Mouse (Mus musculus) G1E (cell line): ENCODE data around the gene Rpl38. TPM values are rescaled to one million over a fixed set of nuclear protein-coding genes. Genes with fewer than 3 reads are reported as not detected.

Experiments
- ATAC-seq: 2 replicates; pipeline ENCODE4 v1.8.0; 2016; ENCODE audit warnings: mild to moderate bottlenecking; ENCODE audit not compliant: insufficient number of reproducible peaks, poor library complexity, low FRiP score, severe bottlenecking; ENCODE audit errors: extremely low read depth
- DNase-seq: peaks from one replicate; pipeline ENCODE4 v3.0.0; 2012; ENCODE audit warnings: low spot score
- H3K27me3 ChIP-seq: 2 replicates; pipeline ENCODE4 v1.6.1; 2012; ENCODE audit warnings: mild to moderate bottlenecking, low read length, inconsistent platforms; ENCODE audit not compliant: insufficient read depth
- H3K36me3 ChIP-seq: replicated peaks from 2 replicates; pipeline ENCODE3; 2012; ENCODE audit warnings: mild to moderate bottlenecking, inconsistent platforms
- H3K4me1 ChIP-seq: 2 replicates; pipeline ENCODE4 v1.6.1; 2012; ENCODE audit warnings: low read depth, low read length, inconsistent platforms, mixed read lengths; ENCODE audit not compliant: insufficient read depth
- H3K4me3 ChIP-seq: 2 replicates; pipeline ENCODE4 v1.5.1; 2012; ENCODE audit warnings: low read depth, mild to moderate bottlenecking, inconsistent platforms, low read length, moderate library complexity, mixed read lengths
- H3K9me3 ChIP-seq: replicated peaks from 2 replicates; pipeline ENCODE4 v1.6.1; 2012; ENCODE audit warnings: inconsistent platforms
- TAL1 ChIP-seq: conservative IDR thresholded peaks from 2 replicates; pipeline ENCODE4 v1.6.1; 2012; ENCODE audit warnings: low read depth, low read length, inconsistent platforms, mixed read lengths
- polyA plus RNA-seq: library from polyadenylated mRNA; stranded (reverse); fragments of >175 nt; gene quantifications from 2 replicates; pipeline ENCODE4 v1.2.3, GENCODE M21; 2012
- total RNA-seq, 2 experiments: library from RNA; stranded (forward) in 1 of 2; stranded (reverse) in 1 of 2; fragments of 200-1000 nt in 1 of 2; fragments of >200 nt in 1 of 2; fragmentation: Nextera tagmentation in 1 of 2; gene quantifications; 2 replicates each; pipeline ENCODE4 v1.2.3; 2014 to 2017

Gene Rpl38
- total and polyA plus RNA-seq, 3 experiments: 420 to 2,691 (median 875) TPM

GRCm38 (mm10) chr11:114720535-114720934 is 52.2 kb downstream of the Rpl38 start:
- Histone ChIP-seq H3K9me3 (peaks cover 62% of the 10 kb centered on the region), H3K4me3 (no peak overlapping the region), H3K27me3 (peaks cover 3% of the 10 kb centered on the region; the same call in 1 of the 2 replicates), H3K4me1 (no peaks in the 10 kb centered on the region), H3K36me3 (no peaks in the 10 kb centered on the region)
- TF ChIP-seq TAL1: no peak
- no peak for DNase-seq
- ATAC-seq: no peak

Other genes with a start within 250 kb of the Rpl38 start
- 0.38 and 0.87 TPM in 2 replicates for gene Ttyh2, start 6.9 kb downstream of the Rpl38 start, total RNA-seq (2014; fragmentation: Nextera tagmentation)
- gene Ttyh2, start 6.9 kb downstream of the Rpl38 start, total RNA-seq (2017): 2.0 and 2.9 TPM in 2 replicates
- 0.47 and 0.74 TPM in 2 replicates for gene Ttyh2, start 6.9 kb downstream of the Rpl38 start, polyA plus RNA-seq
- not detected in 2 replicates for gene Dnaic2, start 58.9 kb downstream of the Rpl38 start, total RNA-seq (2014; fragmentation: Nextera tagmentation)
- 0.06 TPM in 1 of 2 replicates, not detected in the other for gene Dnaic2, start 58.9 kb downstream of the Rpl38 start, total RNA-seq (2017)
- not detected in 2 replicates for gene Dnaic2, start 58.9 kb downstream of the Rpl38 start, polyA plus RNA-seq
- not detected in 2 replicates for gene Kif19a, start 96.9 kb downstream of the Rpl38 start, total RNA-seq (2014; fragmentation: Nextera tagmentation)
- gene Kif19a, start 96.9 kb downstream of the Rpl38 start, total RNA-seq (2017): 0.12 TPM in 1 of 2 replicates, not detected in the other
- gene Kif19a, start 96.9 kb downstream of the Rpl38 start, polyA plus RNA-seq: not detected in 2 replicates
- not detected in 2 replicates for gene Btbd17, start 127.4 kb downstream of the Rpl38 start, total RNA-seq (2014; fragmentation: Nextera tagmentation)
- gene Btbd17, start 127.4 kb downstream of the Rpl38 start, total RNA-seq (2017): 0.06 and 0.11 TPM in 2 replicates
- gene Btbd17, start 127.4 kb downstream of the Rpl38 start, polyA plus RNA-seq: not detected in 2 replicates
- not detected in 2 replicates for gene Gpr142, start 130.4 kb downstream of the Rpl38 start, total RNA-seq (2014; fragmentation: Nextera tagmentation)
- 0.22 TPM in 1 of 2 replicates, not detected in the other for gene Gpr142, start 130.4 kb downstream of the Rpl38 start, total RNA-seq (2017)
- gene Gpr142, start 130.4 kb downstream of the Rpl38 start, polyA plus RNA-seq: not detected in 2 replicates
- not detected in 2 replicates for gene Gprc5c, start 182.6 kb downstream of the Rpl38 start, total RNA-seq (2014; fragmentation: Nextera tagmentation)
- gene Gprc5c, start 182.6 kb downstream of the Rpl38 start, total RNA-seq (2017): 0.22 and 0.23 TPM in 2 replicates
- not detected in 2 replicates for gene Gprc5c, start 182.6 kb downstream of the Rpl38 start, polyA plus RNA-seq
- not detected in 2 replicates for gene Cd300a, start 221.5 kb downstream of the Rpl38 start, total RNA-seq (2014; fragmentation: Nextera tagmentation)
- 0.06 and 0.11 TPM in 2 replicates for gene Cd300a, start 221.5 kb downstream of the Rpl38 start, total RNA-seq (2017)
- 0.01 TPM in 1 of 2 replicates, not detected in the other for gene Cd300a, start 221.5 kb downstream of the Rpl38 start, polyA plus RNA-seq